Mouse (Mus musculus) hindbrain, embryonic 16.5 days (tissue): ENCODE results near the gene Shf. TPM values are rescaled to one million over a fixed set of nuclear protein-coding genes. Genes with fewer than 3 reads are reported as not detected.
A peak's percentile ranks its signal among the peaks of the same experiment; 100 is the strongest.

Experiments used
- ATAC-seq: fragments of 200-750 bp; cut with Nextera tagmentation; 2 replicates; pipeline ENCODE4 v1.8.0; 2017; ENCODE audit warnings: moderate TSS enrichment, moderate library complexity
- H3K27ac ChIP-seq: fragments of 300-500 bp; sonication (generic); 2 replicates; pipeline ENCODE4 v1.5.1; 2014; ENCODE audit warnings: low read depth, mild to moderate bottlenecking, control low read depth, low read length, moderate library complexity
- H3K27me3 ChIP-seq: fragments of 300-500 bp; sonication (generic); replicated peaks from 2 replicates; pipeline ENCODE4 v1.6.1; 2014; ENCODE audit warnings: low read length; ENCODE audit not compliant: control insufficient read depth, insufficient read depth
- H3K36me3 ChIP-seq: fragments of 300-500 bp; sonication (generic); 2 replicates; pipeline ENCODE4 v1.6.1; 2014; ENCODE audit warnings: mild to moderate bottlenecking, low read length, moderate library complexity, mixed read lengths; ENCODE audit not compliant: control insufficient read depth, insufficient read depth
- H3K4me1 ChIP-seq: fragments of 300-500 bp; sonication (generic); 2 replicates; pipeline ENCODE4 v1.6.1; 2014; ENCODE audit warnings: low read depth, low read length; ENCODE audit not compliant: control insufficient read depth, insufficient read depth
- H3K4me2 ChIP-seq: fragments of 300-500 bp; sonication (generic); 2 replicates; pipeline ENCODE4 v1.6.1; 2014; ENCODE audit warnings: mild to moderate bottlenecking, low read length, control low read depth, moderate library complexity
- H3K4me3 ChIP-seq: fragments of 300-500 bp; sonication (generic); 2 replicates; pipeline ENCODE4 v1.5.1; 2014; ENCODE audit warnings: mild to moderate bottlenecking, low read length, control low read depth, moderate library complexity
- H3K9ac ChIP-seq: fragments of 300-500 bp; sonication (generic); 2 replicates; pipeline ENCODE4 v1.6.1; 2014; ENCODE audit warnings: low read depth, mild to moderate bottlenecking, control low read depth, low read length, moderate library complexity
- H3K9me3 ChIP-seq: fragments of 300-500 bp; sonication (generic); 2 replicates; pipeline ENCODE4 v1.6.1; 2014; ENCODE audit warnings: mild to moderate bottlenecking, low read length, moderate library complexity; ENCODE audit not compliant: control insufficient read depth
- WGBS: fragments of 180-500 bp; shearing (Covaris S2); extraction: QIAGEN DNeasy Blood & Tissue Kit; methylation state at CpG from one replicate; pipeline ENCODE4 v1.1.7; 2014; 5-methylcytosine and 5-hydroxymethylcytosine counted together
- polyA plus RNA-seq: library from polyadenylated mRNA; unstranded; fragments of >200 nt; fragmentation: Nextera tagmentation; extraction: Ambion mirVana; gene quantifications from 2 replicates; pipeline ENCODE4 v1.2.1, GENCODE M21; 2015

The Shf gene
- polyA plus RNA-seq, 1 experiment from 2014 or later: 11.8 TPM

DNA sequence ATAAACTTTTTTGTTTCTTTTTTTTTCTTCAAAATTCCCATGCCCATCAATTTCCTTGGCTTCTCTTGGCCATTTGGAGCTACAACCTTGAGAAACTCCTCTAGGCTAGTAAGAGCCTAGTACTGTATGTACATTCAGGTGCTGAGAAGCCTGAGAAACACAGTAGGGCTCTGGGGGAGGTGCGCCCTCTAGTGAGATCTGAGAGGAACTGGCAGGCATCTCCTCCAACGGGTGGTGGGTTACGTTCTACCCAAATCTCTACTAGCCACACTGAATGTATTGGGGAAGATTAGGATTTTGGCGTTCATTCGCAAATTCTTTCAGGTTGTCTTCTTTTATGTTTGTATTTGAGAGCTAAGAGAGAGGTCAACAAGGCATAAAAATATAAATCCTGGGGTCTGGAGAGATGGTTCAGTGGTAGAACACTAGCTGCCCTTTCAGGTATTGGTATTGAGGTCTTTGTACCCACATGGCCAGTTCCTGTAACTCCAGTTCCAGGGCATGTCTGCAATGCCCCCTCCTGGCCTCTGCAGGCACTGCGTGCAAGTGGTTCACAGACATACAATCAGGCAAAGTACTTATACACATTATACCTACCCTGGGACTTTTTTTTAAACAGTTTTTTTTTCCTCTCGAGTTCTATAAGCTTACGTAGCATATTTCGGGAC, 66.3 kb downstream of the Shf start:
- no peaks in the 10 kb centered on the region for H3K36me3 ChIP-seq
- 16% methylated on average over 9 of the region's 9 CpGs for WGBS
- H3K4me2 ChIP-seq: peak overlapping the region; percentile 94; the same call in 1 of the 2 replicates
- H3K4me3 ChIP-seq: no peak overlapping the region
- peaks cover 24% of the 10 kb centered on the region for H3K27me3 ChIP-seq
- peaks cover 33% of the 10 kb centered on the region for H3K4me1 ChIP-seq
- ATAC-seq: peak; percentile 67; the same call in 1 of the 2 replicates
- no peak overlapping the region for H3K9ac ChIP-seq
- H3K9me3 ChIP-seq: no peaks in the 10 kb centered on the region
- H3K27ac ChIP-seq: no peak overlapping the region

DNA sequence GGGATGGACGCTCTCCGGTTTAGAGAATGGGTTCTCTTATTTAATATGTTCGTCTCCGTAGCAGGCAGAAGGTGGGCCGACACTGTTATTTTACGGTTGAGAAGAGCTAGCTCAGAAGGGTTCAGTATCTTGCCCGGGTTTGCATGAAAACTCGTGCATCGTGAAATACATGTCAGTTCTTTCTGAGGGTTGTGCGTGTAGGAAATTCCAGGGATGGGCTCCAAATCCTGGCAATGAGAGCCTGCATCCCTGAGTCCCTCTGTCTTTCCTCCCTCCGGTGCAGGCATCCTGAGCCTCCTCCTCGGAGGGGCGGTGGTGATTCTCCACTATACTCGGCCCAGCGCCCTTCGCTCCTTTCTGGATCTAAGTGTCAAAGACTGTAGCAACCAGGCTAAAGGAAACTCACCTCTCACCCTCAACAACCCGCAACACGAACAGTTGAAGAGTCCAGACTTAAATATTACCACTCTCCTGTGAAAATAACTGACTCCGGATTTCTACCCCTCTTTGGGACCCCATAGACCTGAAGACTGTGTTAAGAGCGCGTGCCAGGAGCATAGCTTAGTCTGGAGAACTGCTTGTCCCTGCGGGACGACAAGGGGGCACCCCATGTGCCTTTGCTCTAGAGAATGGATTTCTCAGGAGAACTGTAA, 66.9 kb downstream of the Shf start:
- Histone ChIP-seq H3K9me3 (no peaks in the 10 kb centered on the region), H3K27ac (no peak overlapping the region), H3K4me1 (peaks cover 39% of the 10 kb centered on the region), H3K4me2 (peak overlapping the region; percentile 94), H3K4me3 (peak overlapping the region; percentile 49), H3K27me3 (peaks cover 28% of the 10 kb centered on the region), H3K9ac (peak overlapping the region; percentile 66), H3K36me3 (no peaks in the 10 kb centered on the region)
- no peak for ATAC-seq
- 6% methylated on average over 23 of the region's 23 CpGs for WGBS

- peaks cover 28% of the 10 kb centered on the region for H3K27me3 ChIP-seq
- WGBS: under 1% methylated on average over 47 of the region's 48 CpGs
Measured at GRCm38 (mm10) chr2:122301081-122301920, 67.7 kb downstream of the Shf start.

GRCm38 (mm10) chr2:122300656-122301020, 68.3 kb downstream of the Shf start:
- peaks cover 29% of the 10 kb centered on the region for H3K27me3 ChIP-seq
- no peak for ATAC-seq
- H3K9me3 ChIP-seq: no peaks in the 10 kb centered on the region
- no peak overlapping the region; the same call in 1 of the 2 replicates for H3K4me3 ChIP-seq
- H3K36me3 ChIP-seq: no peaks in the 10 kb centered on the region
- 3% methylated on average over 14 of the region's 14 CpGs for WGBS
- peak overlapping the region; percentile 94 for H3K4me2 ChIP-seq
- peaks cover 39% of the 10 kb centered on the region for H3K4me1 ChIP-seq
- H3K9ac ChIP-seq: no peak overlapping the region
- H3K27ac ChIP-seq: no peak overlapping the region

More at GRCm38 (mm10) chr2:122301081-122301920, 67.7 kb downstream of the Shf start:
- H3K9me3 ChIP-seq: no peaks in the 10 kb centered on the region
- peak overlapping the region; percentile 66 for H3K9ac ChIP-seq
- H3K36me3 ChIP-seq: no peaks in the 10 kb centered on the region
- H3K4me1 ChIP-seq: peaks cover 39% of the 10 kb centered on the region
- no peak overlapping the region for H3K27ac ChIP-seq
- peak overlapping the region; percentile 94 for H3K4me2 ChIP-seq
- ATAC-seq: peak; percentile 60
- H3K4me3 ChIP-seq: peak overlapping the region; percentile 49

- H3K4me3 ChIP-seq: no peak overlapping the region
- no peak overlapping the region; the same call in 1 of the 2 replicates for H3K4me2 ChIP-seq
- WGBS: 8% methylated on average over 14 of the region's 14 CpGs
- ATAC-seq: no peak
- H3K9me3 ChIP-seq: no peaks in the 10 kb centered on the region
- no peaks in the 10 kb centered on the region for H3K36me3 ChIP-seq
- peaks cover 35% of the 10 kb centered on the region for H3K27me3 ChIP-seq
- peaks cover 39% of the 10 kb centered on the region for H3K4me1 ChIP-seq
- H3K27ac ChIP-seq: no peak overlapping the region
- H3K9ac ChIP-seq: no peak overlapping the region
Measured at GRCm38 (mm10) chr2:122299911-122300655, 68.9 kb downstream of the Shf start.

Other genes starting within 250 kb of the Shf start
- gene B2m, start 221.5 kb downstream of the Shf start, polyA plus RNA-seq: 107 and 120 TPM in 2 replicates
- gene Trim69, start 208.5 kb downstream of the Shf start, polyA plus RNA-seq: 0.09 TPM in 1 of 2 replicates, not detected in the other
- gene Patl2, start 183.0 kb downstream of the Shf start, polyA plus RNA-seq: 0.06 and 0.08 TPM in 2 replicates
- gene Terb2, start 182.9 kb downstream of the Shf start, polyA plus RNA-seq: not detected in 2 replicates
- 26.0 and 29.7 TPM in 2 replicates for gene Sord, start 134.4 kb downstream of the Shf start, polyA plus RNA-seq
- 0.03 TPM in 1 of 2 replicates, not detected in the other for gene Duox2, start 70.7 kb downstream of the Shf start, polyA plus RNA-seq
- gene Duoxa2, start 70.3 kb downstream of the Shf start, polyA plus RNA-seq: 0.19 and 0.36 TPM in 2 replicates
- gene Duoxa1, start 55.4 kb downstream of the Shf start, polyA plus RNA-seq: 0.26 and 0.27 TPM in 2 replicates
- 0.09 and 0.15 TPM in 2 replicates for gene Duox1, start 53.5 kb downstream of the Shf start, polyA plus RNA-seq
- 0.15 and 0.18 TPM in 2 replicates for gene Slc28a2, start 57.3 kb upstream of the Shf start, polyA plus RNA-seq
- not detected in 2 replicates for gene Gm14085, start 115.8 kb upstream of the Shf start, polyA plus RNA-seq
- gene Gatm, start 242.1 kb upstream of the Shf start, polyA plus RNA-seq: 59.9 and 61.8 TPM in 2 replicates